Mouse (Mus musculus): ENCODE results near the gene Il11ra1.
"Not testable (repeated sequence)": the region's sequence is repeated elsewhere in the genome, so short reads cannot be mapped to it uniquely, and the experiment has no call there.

Il11ra1 gene

DNA sequence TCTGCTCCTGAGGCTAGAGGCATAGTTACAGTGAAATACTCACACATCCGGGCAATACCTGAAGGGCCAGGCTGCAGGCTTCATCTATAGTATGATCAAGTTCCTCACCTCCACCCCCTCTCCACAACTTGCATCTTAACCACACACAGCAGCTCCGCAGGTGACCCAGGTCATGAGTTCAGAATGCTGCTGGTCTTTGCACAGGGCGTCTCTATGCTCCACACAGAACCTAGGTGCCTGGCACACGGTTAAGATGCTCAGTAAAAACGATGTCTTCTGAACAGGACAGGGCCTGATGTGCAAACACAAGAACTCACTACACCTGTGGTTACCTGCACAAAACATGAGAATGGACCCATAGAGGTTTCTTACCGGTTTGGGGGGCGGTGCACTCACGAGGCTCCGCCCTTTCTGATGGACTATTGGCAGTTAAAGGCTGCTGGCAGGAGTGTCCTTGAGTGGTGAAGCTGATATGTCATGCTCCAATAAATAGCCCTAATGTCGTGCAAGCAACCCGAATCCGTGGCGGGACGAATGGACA is 55.1 kb downstream of the Il11ra1 start, which contains the start of gene Galt:
Gene Galt, plus strand, starts transcription at position 432 of the 541 bp plus-strand sequence.
- DNase-seq (ENCODE audit: low read depth, low spot score): no peak

DNA sequence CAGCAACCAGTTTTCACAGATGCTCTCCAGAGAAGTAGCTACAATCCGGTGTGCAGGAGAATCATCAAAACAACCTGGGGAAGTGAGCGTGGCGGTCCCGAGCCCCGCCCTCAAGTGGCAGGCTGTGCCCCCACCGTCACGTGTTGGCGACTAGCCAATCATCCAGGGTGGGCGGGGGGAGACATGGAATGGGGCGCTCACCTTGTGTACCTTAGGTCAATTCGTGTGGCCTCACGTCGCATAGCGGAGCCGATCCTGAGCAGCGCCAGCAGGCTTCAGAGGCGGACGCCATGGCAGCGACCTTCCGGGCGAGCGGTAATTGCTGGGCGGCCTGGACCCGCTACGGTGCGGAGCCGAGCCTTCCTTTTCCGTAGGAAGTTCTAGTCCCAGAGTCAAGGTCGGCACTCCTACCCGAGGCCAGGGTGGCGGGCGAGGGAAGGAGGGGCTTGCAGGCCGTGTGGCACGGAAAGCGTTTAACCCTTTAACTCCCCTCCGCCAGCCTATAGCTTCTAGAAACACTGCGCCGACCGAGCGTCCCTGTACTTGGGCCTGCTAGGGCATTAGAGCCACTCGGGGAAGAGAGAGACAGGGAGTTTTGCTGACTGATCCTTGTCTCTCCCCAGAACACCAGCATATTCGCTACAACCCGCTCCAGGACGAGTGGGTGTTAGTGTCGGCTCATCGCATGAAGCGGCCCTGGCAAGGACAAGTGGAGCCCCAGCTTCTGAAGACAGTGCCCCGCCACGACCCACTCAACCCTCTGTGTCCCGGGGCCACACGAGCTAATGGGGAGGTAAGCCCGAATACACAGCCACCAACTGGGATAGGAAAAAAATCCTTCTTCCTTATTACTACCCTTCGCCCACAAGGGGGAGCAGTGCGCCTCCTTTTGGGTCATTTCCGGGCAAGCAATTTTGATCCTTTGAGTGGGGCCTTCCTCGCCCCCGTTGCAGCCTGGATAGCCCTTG is 55.8 kb downstream of the Il11ra1 start, which contains the start of gene Sigmar1:
Gene Sigmar1, minus strand, starts transcription at position 820 of the 968 bp plus-strand sequence.
- DNase-seq (ENCODE audit: low read depth, low spot score): no peak

DNA sequence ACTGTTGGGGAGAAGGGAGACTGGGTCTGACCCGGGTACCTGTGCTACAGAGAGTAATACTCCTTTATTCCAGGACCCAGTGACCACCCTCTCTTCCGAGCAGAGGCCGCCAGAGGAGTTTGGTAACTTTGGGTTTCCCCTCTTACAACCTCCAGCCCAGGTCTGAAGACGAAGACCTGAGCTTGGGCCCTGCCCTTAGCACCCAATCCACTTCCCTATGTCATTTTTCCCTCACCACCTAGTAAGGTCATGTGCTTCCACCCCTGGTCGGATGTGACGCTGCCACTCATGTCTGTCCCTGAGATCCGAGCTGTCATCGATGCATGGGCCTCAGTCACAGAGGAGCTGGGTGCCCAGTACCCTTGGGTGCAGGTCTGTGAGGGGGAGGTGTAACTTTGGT is 56.7 kb downstream of the Il11ra1 start:
- no peak for DNase-seq (ENCODE audit: low read depth, low spot score)

DNA sequence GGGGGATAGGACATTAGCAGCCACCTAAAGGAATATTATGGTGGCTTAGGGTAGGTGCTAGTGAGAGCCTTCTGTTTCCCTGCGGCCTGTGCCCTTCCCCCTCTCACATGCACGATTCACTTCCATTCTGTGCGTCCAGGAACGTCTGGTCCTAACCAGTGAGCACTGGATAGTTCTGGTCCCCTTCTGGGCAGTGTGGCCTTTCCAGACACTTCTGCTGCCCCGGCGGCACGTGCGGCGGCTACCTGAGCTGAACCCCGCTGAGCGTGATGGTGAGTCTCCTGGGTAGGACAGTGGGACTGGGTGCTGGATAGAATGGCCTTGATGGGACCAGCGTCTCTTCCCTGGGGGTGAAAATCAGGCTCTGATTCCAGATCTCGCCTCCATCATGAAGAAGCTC is 57.5 kb downstream of the Il11ra1 start:
- DNase-seq (ENCODE audit: low read depth, low spot score): no peak

DNA sequence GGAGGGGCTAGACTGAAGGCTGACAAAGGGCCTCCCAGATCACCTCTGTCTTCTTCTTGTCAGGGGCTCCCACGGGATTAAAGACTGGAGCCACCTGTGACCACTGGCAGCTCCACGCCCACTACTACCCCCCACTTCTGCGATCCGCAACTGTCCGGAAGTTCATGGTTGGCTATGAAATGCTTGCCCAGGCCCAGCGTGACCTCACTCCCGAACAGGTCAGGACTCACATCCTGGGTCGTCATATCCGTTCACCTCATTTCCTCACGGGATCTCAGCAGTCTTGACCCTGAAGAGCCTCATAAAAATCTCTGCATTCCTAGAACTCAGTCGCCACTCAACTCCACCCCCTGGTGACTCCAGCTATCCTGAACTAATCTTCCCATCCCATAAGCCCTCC is 58.2 kb downstream of the Il11ra1 start:
- DNase-seq (ENCODE audit: low read depth, low spot score): no peak

DNA sequence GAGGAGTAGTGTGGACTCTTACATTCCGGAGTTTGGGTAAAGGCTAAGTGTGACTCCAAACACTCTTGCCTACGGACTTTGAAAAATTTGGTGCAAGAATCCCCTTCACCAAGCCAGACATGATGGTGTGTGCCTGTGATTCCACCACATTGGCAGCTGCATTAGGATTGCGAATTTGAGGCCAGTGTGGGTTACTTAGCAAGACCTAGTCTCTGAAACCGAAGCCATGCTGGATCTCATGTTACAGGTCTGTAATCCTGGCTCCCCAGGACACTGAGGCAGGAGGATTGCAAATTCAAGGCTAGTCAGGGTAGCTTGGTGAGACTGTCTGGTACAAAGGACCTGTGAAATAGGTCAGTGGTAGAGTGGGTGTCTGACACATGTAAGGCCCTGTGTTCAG is 58.9 kb downstream of the Il11ra1 start:
- DNase-seq (ENCODE audit: low read depth, low spot score): no peak

DNA sequence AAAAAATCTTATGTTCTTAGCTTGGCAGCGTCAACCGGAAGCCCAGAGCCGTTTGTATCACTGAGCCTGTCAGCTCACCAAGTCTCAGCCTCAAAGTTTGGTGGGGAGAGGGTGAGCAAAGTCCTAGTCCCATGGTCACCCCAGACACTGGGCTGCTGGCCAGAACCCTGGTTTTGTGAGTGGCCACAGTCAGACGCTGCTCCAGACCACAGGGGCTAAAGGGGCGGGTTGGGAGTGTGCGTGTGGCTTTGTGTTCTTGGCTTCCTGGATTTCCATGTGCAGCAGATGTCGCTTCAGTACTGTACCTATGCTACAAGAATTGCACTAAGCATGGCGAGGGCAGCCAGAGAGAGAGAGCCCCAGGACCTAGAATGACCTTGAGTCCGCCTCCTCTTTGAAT is 59.4 kb downstream of the Il11ra1 start:
- no peak for DNase-seq (ENCODE audit: low read depth, low spot score)

DNA sequence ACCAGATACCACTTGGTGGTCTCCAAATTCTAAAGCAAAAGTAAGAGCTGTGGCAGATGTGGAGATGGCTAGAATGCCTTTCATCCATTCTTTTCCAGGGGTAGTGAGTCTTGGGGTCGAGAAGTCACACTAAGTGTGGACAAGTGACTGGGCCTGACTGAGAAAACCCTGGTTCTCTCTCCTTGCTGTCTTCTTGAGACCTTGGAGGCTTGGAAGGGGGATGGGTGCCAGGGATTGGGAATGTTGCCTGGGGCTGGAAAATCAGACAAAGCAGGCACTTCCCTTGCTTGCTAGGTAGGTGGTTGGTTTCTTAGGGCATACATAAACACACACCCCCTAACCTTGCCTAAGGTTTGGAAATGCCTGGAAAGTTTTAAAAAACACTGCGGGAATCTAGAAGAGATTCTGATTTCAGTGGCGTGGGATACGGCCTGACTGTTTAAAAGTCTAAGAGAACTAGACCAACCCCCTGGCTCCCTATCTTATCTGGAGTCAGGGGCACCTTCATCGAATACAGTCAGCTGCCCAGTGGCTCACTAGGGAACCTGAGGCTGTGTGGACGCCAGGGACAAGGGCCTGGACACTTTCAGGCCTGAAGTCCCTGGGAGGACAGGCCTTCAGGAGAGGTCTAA is 60.0 kb downstream of the Il11ra1 start:
- no peak for DNase-seq (ENCODE audit: low read depth, low spot score)

DNA sequence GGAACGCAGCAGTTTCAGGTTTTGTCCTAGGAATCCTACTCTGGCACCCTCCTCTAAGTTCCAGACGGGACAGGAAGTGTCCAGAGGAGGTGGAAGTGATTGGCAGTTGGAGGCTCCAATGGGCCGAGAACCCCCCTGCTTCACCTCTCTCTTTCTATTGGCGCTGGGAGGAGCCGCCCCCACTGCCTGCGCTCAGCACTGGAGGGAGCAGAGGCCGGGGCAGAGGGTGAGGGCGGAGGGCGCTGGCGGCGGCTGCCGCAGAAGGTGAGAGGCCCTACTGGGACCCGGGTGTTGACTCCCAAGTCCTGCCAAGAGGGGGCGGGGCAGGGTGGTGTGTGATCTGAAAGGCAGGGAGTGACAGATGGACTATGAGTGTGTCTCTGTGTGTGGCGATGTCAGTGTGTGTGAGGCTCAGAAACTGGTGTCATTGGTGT is 60.5 kb downstream of the Il11ra1 start:
- DNase-seq (ENCODE audit: low read depth, low spot score): no peak

DNA sequence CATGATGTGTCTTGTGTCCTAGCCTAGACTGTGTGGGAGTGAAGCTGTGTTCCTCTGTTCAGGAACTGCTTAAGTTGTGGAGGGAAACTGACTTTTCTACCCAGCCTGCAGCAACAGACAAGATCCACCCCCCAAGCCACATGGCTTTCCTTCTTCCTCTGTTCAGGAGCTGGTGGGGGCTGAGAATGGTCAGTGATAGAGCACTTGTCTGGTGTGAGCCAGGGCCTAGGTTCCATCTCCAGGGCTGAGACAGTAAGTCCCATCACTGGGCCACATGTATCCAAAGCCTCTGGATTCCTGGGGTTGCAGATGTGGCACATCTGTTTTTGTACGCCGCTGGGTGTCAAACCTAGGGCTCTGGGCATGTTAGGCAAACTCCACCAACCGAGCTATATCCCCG is 61.1 kb downstream of the Il11ra1 start:
- no peak for DNase-seq (ENCODE audit: low read depth, low spot score)

DNA sequence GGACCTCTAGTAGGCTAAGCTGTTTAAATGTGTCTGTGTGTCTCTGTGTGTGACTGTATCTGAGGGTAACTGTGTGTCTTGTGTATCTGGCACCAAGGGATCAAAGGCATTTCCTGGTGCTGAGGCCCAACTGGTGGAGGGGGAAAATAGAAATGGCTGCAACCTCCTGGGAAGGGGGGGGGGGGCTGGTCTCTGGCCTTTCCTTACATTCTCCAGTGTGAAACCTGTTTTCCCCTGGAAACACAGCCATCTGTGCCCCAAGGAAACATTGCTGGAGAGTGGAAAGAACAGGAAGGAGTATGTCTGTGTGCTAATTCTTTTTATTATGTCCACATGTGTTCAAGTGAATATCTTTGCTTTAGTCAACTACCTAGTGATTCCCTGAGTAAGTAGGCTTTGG is 61.9 kb downstream of the Il11ra1 start:
- no peak for DNase-seq (ENCODE audit: low read depth, low spot score)

DNA sequence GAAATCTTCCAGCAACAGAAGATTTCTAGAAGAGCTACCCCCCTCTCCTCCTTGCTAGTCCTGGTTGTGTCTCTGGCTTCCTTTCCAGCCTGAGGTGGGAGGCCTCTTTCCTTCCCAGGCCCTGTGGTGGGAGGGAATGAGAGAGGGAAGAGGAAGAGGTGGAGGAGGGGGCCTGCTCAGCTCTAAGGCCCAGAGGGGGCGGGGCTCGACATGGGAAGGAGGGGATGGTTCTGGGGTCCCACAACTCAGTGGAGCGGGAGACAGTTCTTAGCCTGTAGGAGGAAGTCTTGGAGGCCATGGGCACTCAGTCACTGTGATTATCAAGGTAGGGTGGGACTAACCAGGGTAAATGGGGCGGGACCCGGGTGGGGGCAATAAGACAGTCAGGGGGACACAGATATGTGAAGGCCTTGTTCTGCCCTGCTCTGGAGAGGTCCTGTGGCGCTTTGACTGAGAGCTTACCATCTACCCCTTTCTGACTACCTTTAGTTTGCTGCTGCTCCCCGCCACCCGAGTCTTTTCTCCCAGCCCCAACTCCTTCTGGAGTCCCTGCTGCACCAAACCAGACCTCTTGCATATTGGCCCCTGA is 62.4 kb downstream of the Il11ra1 start:
- DNase-seq (ENCODE audit: low read depth, low spot score): no peak

DNA sequence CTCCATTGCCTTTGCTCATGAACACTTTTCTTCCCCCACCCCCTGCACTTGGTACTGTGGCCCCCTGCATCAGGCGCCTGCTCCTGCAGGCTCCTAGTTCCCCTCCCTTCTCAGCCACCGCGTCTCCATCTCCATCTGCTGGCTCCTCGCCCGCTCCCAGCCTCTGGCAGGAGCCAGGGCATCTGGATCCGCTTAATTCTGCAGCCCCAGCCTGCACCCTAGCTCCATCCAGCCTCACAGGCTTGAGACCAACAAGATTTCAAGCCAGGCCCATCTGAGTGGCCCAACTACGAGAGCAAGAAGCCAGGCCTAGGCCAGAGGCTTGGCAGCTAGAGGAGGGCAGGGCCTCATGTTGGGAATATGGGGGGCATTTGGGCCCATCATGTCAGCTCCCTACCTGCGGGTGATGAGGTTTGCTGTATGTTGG is 62.9 kb downstream of the Il11ra1 start:
- not testable (repeated sequence) for DNase-seq (ENCODE audit: low read depth, low spot score)

DNA sequence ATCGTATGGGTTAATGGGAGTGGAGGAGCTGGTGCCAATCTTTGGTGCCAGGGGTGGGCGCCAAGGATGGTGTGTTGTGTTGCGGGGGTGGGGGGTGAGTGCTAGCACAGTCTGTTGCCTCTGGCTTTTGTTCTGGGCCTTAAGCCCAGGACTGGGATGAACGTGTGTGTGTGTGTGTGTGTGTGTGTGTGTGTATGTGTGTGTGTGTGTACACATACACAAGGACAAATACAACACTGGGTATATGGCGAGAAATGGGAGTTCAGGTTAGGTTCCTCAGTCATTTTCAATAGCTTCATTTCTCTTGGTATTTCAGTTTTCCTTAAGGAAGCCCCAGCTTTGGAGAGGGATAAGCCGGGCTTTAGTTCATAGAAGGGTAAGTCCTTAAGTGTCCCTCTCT is 63.4 kb downstream of the Il11ra1 start:
- DNase-seq (ENCODE audit: low read depth, low spot score): not testable (repeated sequence)

DNA sequence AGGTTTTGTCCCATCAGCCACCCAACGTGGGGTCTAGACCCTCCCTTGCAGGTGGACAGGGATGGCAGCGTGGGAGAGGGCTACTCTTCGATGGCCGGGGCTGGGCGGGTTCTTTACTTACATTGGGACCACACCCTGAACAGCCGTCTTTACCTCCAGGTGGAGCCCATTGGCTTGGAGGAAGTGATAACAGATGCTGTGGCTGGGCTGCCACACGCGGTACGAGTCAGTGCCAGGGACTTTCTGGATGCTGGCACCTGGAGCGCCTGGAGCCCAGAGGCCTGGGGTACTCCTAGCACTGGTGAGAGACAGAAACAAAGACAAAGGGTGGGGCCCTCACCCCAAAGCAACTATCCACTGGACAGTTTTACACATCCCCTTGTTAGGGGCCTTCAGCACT is 67.5 kb downstream of the Il11ra1 start:
- DNase-seq (ENCODE audit: low read depth, low spot score): not testable (repeated sequence)

DNA sequence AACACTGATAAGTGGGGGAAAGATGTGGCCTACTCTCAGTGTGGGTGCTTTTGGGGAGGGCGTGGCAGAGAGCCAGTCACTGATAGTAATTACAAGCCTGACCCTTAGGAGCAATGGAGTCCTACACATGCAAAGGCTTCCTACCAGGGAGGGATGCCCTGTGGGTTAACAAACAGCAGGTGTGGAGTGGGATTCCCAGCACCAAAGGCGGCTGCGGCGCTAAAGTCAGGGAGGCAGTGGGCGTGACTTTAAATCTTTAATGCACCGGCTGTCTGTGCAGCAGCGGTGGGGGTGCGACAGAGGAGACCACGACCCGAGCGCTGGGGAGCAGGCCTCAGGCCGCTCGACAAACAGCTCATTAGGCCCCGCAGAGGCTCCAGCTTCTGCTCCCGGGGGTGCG is 73.2 kb downstream of the Il11ra1 start:
- not testable (repeated sequence) for DNase-seq (ENCODE audit: low read depth, low spot score)

DNA sequence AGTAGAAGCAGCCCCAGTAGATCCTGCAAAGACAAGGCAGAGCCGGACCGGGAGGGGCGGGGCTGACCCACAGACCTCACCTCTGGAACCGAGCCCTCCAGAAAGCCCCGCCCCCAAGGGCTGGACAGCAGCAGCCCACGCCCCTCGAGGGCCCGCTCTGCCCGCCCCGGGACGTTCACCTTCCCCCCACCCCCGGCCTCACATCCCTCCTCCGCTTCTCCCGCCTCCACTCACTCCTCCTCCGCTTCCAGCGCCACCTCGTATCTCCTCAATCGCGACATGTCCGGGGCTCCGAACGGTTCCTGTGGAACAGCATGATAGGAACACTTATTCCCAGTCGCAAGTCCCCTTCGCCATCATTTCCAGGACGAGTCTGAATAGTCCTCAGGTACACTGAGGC is 73.7 kb downstream of the Il11ra1 start:
- DNase-seq (ENCODE audit: low read depth, low spot score): not testable (repeated sequence)

DNA sequence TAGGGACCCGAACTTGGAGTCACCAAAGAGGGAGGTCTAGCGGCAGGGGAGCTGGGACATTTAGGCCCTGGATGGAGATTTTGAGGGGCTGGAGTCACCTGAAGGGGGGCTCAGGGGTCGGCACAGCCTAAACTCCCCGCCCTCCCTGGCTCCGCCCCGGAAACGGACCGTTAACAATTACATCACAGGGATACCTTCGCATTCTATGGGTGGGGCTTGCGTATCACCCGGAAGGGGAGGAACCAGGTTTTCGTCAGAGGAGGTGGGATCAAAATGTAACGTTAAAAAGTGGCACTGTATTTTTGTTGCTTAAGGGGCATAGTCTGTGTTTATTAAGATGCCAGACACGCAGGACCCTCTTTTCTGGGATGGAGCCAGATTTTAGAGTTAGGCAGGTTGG is 74.2 kb downstream of the Il11ra1 start, which contains the start of gene Ccl27a:
Gene Ccl27a, minus strand, starts transcription at position 246 of the 400 bp plus-strand sequence.
- not testable (repeated sequence) for DNase-seq (ENCODE audit: low read depth, low spot score)

DNA sequence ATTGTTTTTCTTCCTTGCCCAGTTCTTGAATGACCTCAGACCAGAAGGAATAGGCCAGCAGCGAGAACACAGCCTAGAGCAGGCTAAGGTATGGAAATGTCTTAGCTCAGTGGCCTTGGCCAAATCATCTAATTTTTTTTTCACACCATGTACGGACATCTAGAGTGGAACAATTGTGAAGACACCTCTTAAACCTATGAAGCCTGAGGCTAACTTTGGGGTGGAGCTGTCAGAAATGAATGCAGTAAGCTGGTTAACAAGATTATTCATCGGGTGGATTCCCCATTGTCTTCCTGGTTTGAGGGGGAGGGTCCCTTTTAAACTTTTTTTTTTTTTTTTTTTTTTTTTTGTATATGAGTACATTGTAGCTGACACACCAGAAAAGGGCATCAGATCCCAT is 74.7 kb downstream of the Il11ra1 start:
- not testable (repeated sequence) for DNase-seq (ENCODE audit: low read depth, low spot score)

DNA sequence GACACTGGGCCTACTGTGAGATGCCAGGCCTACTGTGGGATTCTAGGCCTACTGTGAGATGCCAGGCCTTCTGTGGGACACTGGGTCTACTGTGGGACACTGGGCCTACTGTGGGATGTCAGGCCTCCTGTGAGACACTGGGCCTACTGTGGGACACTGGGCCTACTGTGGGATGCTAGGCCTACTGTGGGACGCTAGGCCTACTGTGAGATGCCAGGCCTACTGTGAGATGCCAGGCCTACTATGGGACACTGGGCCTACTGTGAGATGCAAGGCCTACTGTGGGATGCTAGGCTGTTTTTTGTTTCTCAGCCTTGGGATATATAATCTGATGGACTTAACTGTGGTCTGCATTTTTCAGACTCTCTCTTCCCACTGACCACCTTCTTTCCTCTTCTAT is 76.1 kb downstream of the Il11ra1 start:
- not testable (repeated sequence) for DNase-seq (ENCODE audit: low read depth, low spot score)

DNA sequence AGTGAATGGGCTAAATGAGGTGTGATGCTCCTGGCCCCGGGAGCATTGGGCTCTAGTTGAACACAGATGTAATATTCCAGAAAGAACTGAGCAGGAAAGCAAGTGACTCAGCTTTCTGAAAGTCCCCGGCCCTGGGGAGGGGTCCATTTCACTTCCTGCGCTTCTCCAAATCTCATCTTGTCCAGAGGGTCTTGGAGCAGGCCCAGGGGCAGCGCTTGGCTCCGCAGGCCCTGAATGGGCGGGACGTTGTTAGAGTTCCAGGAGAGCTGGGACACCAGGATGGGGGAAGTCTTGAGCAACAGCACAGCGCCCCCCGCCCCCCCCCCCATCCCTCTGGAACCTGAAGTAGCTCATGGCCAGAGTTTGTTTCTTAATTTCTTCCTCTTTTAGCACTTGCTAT is 81.5 kb downstream of the Il11ra1 start:
- DNase-seq (ENCODE audit: low read depth, low spot score): not testable (repeated sequence)

Data from brain, embryonic 18.5 days (tissue).